Mouse (Mus musculus): Measurements from ENCODE around the gene Galnt9. TPM values are rescaled to one million over a fixed set of nuclear protein-coding genes. Genes with fewer than 3 reads are reported as not detected.

Gene Galnt9
- 3.4 and 7.3 TPM in 2 replicates for polyA plus RNA-seq (2016; fragmentation: Nextera tagmentation; extraction: Ambion mirVana)

DNA sequence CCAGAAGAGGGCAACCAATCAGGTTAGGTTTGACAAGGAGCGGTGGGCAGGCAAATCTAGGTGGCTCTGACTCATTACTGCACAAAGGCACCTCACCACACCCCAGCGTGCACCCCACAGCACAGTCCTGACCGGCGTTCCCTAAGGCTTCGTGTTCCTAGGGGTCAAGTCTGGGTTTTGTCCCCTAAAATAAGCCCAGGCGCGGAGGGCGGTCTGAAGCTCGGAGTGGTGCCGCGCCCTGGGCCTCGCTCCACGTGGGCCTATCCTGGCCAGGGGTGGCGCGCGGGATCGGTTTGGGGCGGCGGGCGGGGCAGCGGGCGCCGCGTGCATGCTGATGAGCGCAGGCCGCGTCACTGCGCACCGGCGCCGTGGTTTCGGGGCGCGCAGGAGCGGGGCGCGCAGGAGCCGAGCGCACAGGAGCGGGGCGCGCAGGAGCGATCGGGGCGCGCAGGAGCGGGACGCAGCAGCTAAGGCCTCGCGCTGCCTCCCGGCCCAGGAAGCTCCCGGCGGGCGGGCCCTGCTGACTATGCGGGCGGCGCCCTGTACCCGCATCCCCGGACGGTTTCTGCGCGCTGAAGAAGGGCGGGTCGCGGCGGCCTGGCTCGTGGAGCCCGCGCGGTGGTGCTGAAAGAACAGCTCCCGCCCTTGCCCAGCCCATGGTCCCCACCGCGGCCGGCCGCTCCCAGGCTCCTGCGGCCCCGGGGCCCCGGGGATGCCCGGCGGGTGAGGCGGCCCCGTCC is at the start of gene Galnt9:
TSS of gene Galnt9 (plus strand) at position 405 of the 740 bp plus-strand sequence.
- Histone ChIP-seq H3K4me3 (peak within 1 kb of the TSS; percentile 60), H3K4me1 (peaks cover 22% of the 10 kb centered on the region), H3K27me3 (ENCODE audit: low read depth, poor library complexity, severe bottlenecking) (peaks cover 59% of the 10 kb centered on the region), H3K9me3 (replicated peaks) (no peaks in the 10 kb centered on the region), H3K27ac (replicated peaks) (peak within 1 kb of the TSS; percentile 73), H3K36me3 (no peaks in the 10 kb centered on the region)
- under 1% methylated on average over 82 of the region's 82 CpGs for WGBS
- peak; percentile 72 for DNase-seq (ENCODE audit: low spot score)

DNA sequence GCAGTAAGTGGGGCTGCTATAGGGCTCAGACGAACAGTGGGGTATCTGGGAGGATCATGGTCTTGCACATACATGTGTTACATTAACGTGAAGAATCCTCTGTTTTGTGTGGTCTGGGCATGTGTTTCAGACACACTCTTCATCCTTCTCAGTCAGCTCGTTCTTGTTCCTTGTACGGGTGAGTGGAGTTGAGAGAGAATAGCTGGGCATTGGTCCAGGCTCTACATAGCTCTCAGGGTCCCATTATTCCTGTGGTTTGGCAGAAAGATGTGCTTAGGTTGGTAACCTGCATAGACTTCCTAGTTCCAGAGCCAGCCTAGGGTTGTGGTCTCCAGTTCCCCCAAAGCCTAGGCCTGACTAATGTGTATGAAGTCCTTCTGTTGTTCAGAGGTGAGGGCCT is 49.8 kb upstream of the Galnt9 start:
- 80% methylated on average over 4 of the region's 4 CpGs for WGBS
- no peak for DNase-seq (ENCODE audit: low spot score)
- H3K4me1 ChIP-seq, result peaks cover 27% of the 10 kb centered on the region
- H3K27me3 ChIP-seq (ENCODE audit: low read depth, poor library complexity, severe bottlenecking), result peaks cover 26% of the 10 kb centered on the region
- H3K27ac ChIP-seq (replicated peaks), result peak overlapping the region; percentile 83
- no peaks in the 10 kb centered on the region for H3K9me3 ChIP-seq (replicated peaks)
- H3K36me3 ChIP-seq, result no peaks in the 10 kb centered on the region
- no peak overlapping the region for H3K4me3 ChIP-seq

GRCm38 (mm10) chr5:110495051-110495450 is 49.1 kb upstream of the Galnt9 start:
- Histone ChIP-seq H3K36me3 (no peaks in the 10 kb centered on the region), H3K9me3 (replicated peaks) (no peaks in the 10 kb centered on the region), H3K4me3 (no peak overlapping the region), H3K27ac (replicated peaks) (peak overlapping the region; percentile 83; the same call in 1 of the 2 replicates), H3K4me1 (peaks cover 27% of the 10 kb centered on the region), H3K27me3 (ENCODE audit: low read depth, poor library complexity, severe bottlenecking) (peaks cover 20% of the 10 kb centered on the region)
- no peak for DNase-seq (ENCODE audit: low spot score)
- WGBS, result 91% methylated on average over 6 of the region's 6 CpGs

DNA sequence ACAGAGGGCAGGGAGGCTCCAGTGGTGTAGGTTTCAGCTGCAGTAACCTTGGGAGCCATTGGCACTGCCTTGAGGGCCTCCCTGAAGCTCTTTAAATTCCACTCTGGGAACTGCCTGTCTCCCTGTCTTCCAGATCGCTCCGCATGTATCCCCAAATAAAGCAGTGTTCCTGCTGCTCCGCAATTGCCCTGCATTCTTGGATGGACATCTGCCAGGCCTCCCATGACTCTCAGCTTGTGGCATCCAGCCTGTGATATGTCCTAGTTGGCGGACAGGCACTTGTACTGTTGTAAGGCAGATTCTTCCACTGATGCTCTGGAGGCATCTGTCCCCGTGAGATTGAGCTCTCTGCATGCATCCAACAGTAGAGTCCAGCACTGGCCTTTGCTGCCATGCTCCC is 46.6 kb upstream of the Galnt9 start:
- Histone ChIP-seq H3K4me1 (peaks cover 34% of the 10 kb centered on the region), H3K9me3 (replicated peaks) (no peaks in the 10 kb centered on the region), H3K36me3 (no peaks in the 10 kb centered on the region), H3K4me3 (no peak overlapping the region), H3K27ac (replicated peaks) (no peak overlapping the region), H3K27me3 (ENCODE audit: low read depth, poor library complexity, severe bottlenecking) (peaks cover 22% of the 10 kb centered on the region)
- WGBS, result 90% methylated on average over 5 of the region's 5 CpGs
- no peak for DNase-seq (ENCODE audit: low spot score)

- H3K9me3 ChIP-seq (replicated peaks), result no peaks in the 10 kb centered on the region
- H3K4me3 ChIP-seq, result no peak overlapping the region
- peaks cover 19% of the 10 kb centered on the region for H3K27me3 ChIP-seq (ENCODE audit: low read depth, poor library complexity, severe bottlenecking)
- DNase-seq (ENCODE audit: low spot score), result no peak
- 0 out of 2 replicates have a peak overlapping the region, but pooled peaks have one; percentile 14 for H3K27ac ChIP-seq (replicated peaks)
- WGBS, result 79% methylated on average over 10 of the region's 10 CpGs
- no peaks in the 10 kb centered on the region for H3K36me3 ChIP-seq
- H3K4me1 ChIP-seq, result peaks cover 34% of the 10 kb centered on the region
Measured at GRCm38 (mm10) chr5:110498071-110498470, 46.1 kb upstream of the Galnt9 start.

- Histone ChIP-seq H3K4me3 (no peak overlapping the region), H3K27me3 (ENCODE audit: low read depth, poor library complexity, severe bottlenecking) (peaks cover 14% of the 10 kb centered on the region; the same call in 1 of the 2 replicates), H3K4me1 (peaks cover 25% of the 10 kb centered on the region; the same call in 1 of the 2 replicates), H3K27ac (replicated peaks) (no peak overlapping the region), H3K36me3 (no peaks in the 10 kb centered on the region), H3K9me3 (replicated peaks) (no peaks in the 10 kb centered on the region)
- DNase-seq (ENCODE audit: low spot score), result no peak
- WGBS, result 59% methylated on average over 4 of the region's 4 CpGs
Measured at GRCm38 (mm10) chr5:110500233-110500632, 43.9 kb upstream of the Galnt9 start.

DNA sequence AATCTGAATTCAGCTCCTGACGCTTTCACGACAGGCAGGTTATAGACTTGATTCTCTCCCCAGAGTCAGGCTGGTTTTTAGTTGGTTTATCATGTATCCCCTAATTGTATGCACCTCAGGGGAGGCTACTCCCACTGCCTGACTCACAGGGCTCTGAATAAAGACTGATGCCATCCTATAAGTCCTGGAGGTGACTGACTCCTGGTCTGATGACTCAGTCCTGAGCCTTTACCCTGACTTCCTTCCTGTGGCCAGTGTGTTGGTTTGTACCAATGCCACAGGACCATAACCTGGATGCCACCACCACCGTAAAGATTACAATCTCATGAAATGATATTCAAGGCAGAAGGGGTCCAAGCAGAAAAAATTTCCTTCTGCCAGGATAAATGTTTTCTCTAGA is 40.8 kb upstream of the Galnt9 start:
- WGBS, result 91% methylated on average over 3 of the region's 3 CpGs
- peaks cover 28% of the 10 kb centered on the region for H3K4me1 ChIP-seq
- no peak overlapping the region for H3K4me3 ChIP-seq
- peaks cover 12% of the 10 kb centered on the region; the same call in 1 of the 2 replicates for H3K27me3 ChIP-seq (ENCODE audit: low read depth, poor library complexity, severe bottlenecking)
- H3K9me3 ChIP-seq (replicated peaks), result no peaks in the 10 kb centered on the region
- H3K36me3 ChIP-seq, result no peaks in the 10 kb centered on the region
- no peak overlapping the region for H3K27ac ChIP-seq (replicated peaks)
- no peak for DNase-seq (ENCODE audit: low spot score)

GRCm38 (mm10) chr5:110505611-110506294 is 38.4 kb upstream of the Galnt9 start:
- 63% methylated on average over 10 of the region's 10 CpGs for WGBS
- H3K27ac ChIP-seq (replicated peaks), result peak overlapping the region; percentile 52; the same call in 1 of the 2 replicates

DNA sequence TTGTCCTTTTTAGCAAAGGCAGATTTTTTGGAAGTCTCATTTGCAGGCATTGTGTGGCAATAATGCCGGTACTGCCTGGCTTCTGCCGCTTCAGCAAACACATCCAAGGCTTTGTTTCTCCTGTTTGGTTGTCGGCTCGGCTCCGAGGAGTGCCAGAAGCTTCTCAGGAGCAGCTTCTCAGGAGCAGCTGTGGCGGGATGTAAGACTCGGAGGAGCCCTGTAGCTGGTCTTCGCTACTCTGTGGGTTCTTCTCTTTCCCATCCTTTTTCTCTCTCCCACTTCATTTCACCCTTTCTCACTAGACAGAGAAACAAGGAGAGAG is 37.9 kb upstream of the Galnt9 start:
- Histone ChIP-seq H3K27ac (replicated peaks) (no peak overlapping the region; the same call in 1 of the 2 replicates), H3K4me3 (no peak overlapping the region), H3K27me3 (ENCODE audit: low read depth, poor library complexity, severe bottlenecking) (peaks cover 8% of the 10 kb centered on the region; the same call in 1 of the 2 replicates), H3K9me3 (replicated peaks) (no peaks in the 10 kb centered on the region), H3K36me3 (no peaks in the 10 kb centered on the region), H3K4me1 (peaks cover 18% of the 10 kb centered on the region)
- DNase-seq (ENCODE audit: low spot score), result no peak
- 43% methylated on average over 8 of the region's 8 CpGs for WGBS

More at GRCm38 (mm10) chr5:110505611-110506294, 38.4 kb upstream of the Galnt9 start:
- Histone ChIP-seq H3K36me3 (no peaks in the 10 kb centered on the region), H3K9me3 (replicated peaks) (no peaks in the 10 kb centered on the region), H3K4me3 (no peak overlapping the region), H3K4me1 (peaks cover 19% of the 10 kb centered on the region), H3K27me3 (ENCODE audit: low read depth, poor library complexity, severe bottlenecking) (peaks cover 12% of the 10 kb centered on the region; the same call in 1 of the 2 replicates)
- DNase-seq (ENCODE audit: low spot score), result no peak

DNA sequence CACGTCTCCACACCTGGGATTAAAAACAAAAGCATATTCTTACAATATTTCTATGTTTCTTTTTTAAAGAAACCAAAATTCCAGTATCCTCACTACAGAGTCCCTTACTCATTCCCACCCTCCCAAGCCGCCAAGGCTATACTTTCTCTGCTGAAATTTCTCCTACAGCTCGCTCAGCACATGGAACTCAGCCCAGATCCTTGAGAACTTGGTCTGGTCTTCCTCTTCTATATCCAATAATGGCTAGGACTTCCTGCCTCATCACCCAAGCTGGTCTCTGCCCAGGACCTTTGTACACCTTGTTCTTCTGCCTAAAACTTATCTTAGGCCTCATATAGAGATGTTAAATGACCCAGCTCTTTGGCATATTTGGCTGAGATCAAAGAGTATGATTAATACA is 37.3 kb upstream of the Galnt9 start:
- 88% methylated on average over 3 of the region's 3 CpGs for WGBS

DNA sequence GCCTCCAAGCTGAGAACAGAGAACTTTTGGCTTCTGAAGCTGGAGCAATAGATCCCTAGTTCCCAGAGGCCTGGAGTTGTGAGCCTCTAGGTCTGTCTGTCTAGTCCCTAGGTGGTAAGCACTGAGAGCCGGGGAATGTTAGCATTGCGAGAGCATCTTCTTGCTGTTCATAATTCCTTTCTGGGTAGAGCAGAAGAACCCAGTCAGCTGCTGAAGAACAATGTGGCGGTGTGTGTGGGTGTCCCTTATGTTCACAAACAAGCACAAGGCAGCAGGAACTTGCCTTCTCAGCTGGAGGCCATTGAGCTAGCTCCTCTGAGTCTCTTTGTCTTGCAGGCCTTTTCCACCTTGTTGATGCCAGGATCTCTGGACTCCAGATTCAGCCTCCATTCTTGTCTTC is 36.2 kb upstream of the Galnt9 start:
- H3K27me3 ChIP-seq (ENCODE audit: low read depth, poor library complexity, severe bottlenecking), result 0 out of 2 replicates have a peak, but pooled peaks cover 3% of the 10 kb centered on the region
- no peaks in the 10 kb centered on the region for H3K9me3 ChIP-seq (replicated peaks)
- DNase-seq (ENCODE audit: low spot score), result no peak
- H3K36me3 ChIP-seq, result no peaks in the 10 kb centered on the region
- no peak overlapping the region for H3K4me3 ChIP-seq
- peaks cover 18% of the 10 kb centered on the region for H3K4me1 ChIP-seq
- H3K27ac ChIP-seq (replicated peaks), result no peak overlapping the region
- WGBS, result 77% methylated on average over 3 of the region's 3 CpGs

More for the DNA sequence above, 37.3 kb upstream of the Galnt9 start:
- Histone ChIP-seq H3K9me3 (replicated peaks) (no peaks in the 10 kb centered on the region), H3K27me3 (ENCODE audit: low read depth, poor library complexity, severe bottlenecking) (0 out of 2 replicates have a peak, but pooled peaks cover 3% of the 10 kb centered on the region), H3K27ac (replicated peaks) (no peak overlapping the region), H3K4me3 (no peak overlapping the region), H3K4me1 (peaks cover 18% of the 10 kb centered on the region), H3K36me3 (no peaks in the 10 kb centered on the region)
- no peak for DNase-seq (ENCODE audit: low spot score)

- H3K4me1 ChIP-seq, result peaks cover 18% of the 10 kb centered on the region
- DNase-seq (ENCODE audit: low spot score), result no peak
- H3K36me3 ChIP-seq, result no peaks in the 10 kb centered on the region
- no peak overlapping the region for H3K4me3 ChIP-seq
- WGBS, result 87% methylated on average over 6 of the region's 6 CpGs
- 0 out of 2 replicates have a peak, but pooled peaks cover 2% of the 10 kb centered on the region for H3K27me3 ChIP-seq (ENCODE audit: low read depth, poor library complexity, severe bottlenecking)
- no peaks in the 10 kb centered on the region for H3K9me3 ChIP-seq (replicated peaks)
- H3K27ac ChIP-seq (replicated peaks), result no peak overlapping the region
Measured at GRCm38 (mm10) chr5:110510357-110510756, 33.8 kb upstream of the Galnt9 start.

DNA sequence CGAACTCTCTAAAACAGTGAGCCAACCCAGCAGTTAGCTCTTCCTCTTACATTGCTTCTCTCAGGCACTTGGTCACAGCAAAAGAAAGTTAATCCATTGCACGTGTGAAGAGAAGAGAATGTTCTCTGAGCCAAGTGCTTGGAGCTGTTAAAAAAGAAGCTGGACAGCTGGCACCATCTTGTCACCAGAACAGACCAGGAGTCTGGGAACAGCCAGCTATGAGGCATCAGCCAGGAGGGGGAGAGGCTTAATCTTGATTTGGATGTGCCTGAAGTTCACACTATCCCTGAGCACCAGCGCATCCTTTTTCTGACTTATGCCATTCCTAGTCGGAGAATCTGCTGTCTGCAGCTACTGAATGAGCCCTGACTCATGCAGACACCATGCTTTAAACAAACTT is 30.4 kb upstream of the Galnt9 start:
- WGBS, result 83% methylated on average over 4 of the region's 4 CpGs
- DNase-seq (ENCODE audit: low spot score), result no peak
- H3K9me3 ChIP-seq (replicated peaks), result no peaks in the 10 kb centered on the region
- no peak overlapping the region for H3K27ac ChIP-seq (replicated peaks)
- no peak overlapping the region for H3K4me3 ChIP-seq
- peaks cover 14% of the 10 kb centered on the region for H3K4me1 ChIP-seq
- peaks cover 2% of the 10 kb centered on the region; the same call in 1 of the 2 replicates for H3K27me3 ChIP-seq (ENCODE audit: low read depth, poor library complexity, severe bottlenecking)
- no peaks in the 10 kb centered on the region for H3K36me3 ChIP-seq

Data from midbrain, embryonic 10.5 days (tissue).